Mouse (Mus musculus) small intestine, adult 2 months (tissue): ENCODE results near the gene Serf2. TPM values are rescaled to one million over a fixed set of nuclear protein-coding genes. Genes with fewer than 3 reads are reported as not detected.

Experiments used
- H3K27ac ChIP-seq: fragments of 200-500 bp; 2 replicates; pipeline ENCODE4 v1.5.1; 2012; ENCODE audit warnings: low read depth, low read length, control low read depth, inconsistent platforms; ENCODE audit not compliant: insufficient read depth
- H3K27me3 ChIP-seq: fragments of 200-500 bp; 2 replicates; pipeline ENCODE4 v1.6.1; 2012; ENCODE audit warnings: mild to moderate bottlenecking, moderate library complexity, low read length, inconsistent platforms; ENCODE audit not compliant: control insufficient read depth, insufficient read depth
- H3K36me3 ChIP-seq: fragments of 200-500 bp; 2 replicates; pipeline ENCODE4 v1.6.1; 2012; ENCODE audit warnings: mild to moderate bottlenecking, low read length, control low read depth, inconsistent platforms; ENCODE audit not compliant: control insufficient read depth, insufficient read depth
- H3K4me1 ChIP-seq: fragments of 200-500 bp; 2 replicates; pipeline ENCODE4 v1.6.1; 2012; ENCODE audit warnings: low read length, inconsistent platforms, mixed read lengths; ENCODE audit not compliant: control insufficient read depth, insufficient read depth, insufficient read length
- H3K4me3 ChIP-seq: fragments of 200-500 bp; 2 replicates; pipeline ENCODE4 v1.5.1; 2012; ENCODE audit warnings: low read depth, mild to moderate bottlenecking, control low read depth, inconsistent platforms, low read length, moderate library complexity
- CTCF ChIP-seq: fragments of 200-500 bp; IDR thresholded peaks from 2 replicates; pipeline ENCODE4 v1.5.1; 2012; ENCODE audit warnings: low read depth, mild to moderate bottlenecking, control low read depth, inconsistent platforms, low read length, moderate library complexity, mixed read lengths; ENCODE audit not compliant: insufficient replicate concordance, insufficient read length; ENCODE audit errors: extremely low read depth
- POLR2A ChIP-seq: fragments of 200-500 bp; IDR thresholded peaks from 2 replicates; pipeline ENCODE4 v1.6.1; 2012; ENCODE audit warnings: low read depth, mild to moderate bottlenecking, control low read depth, inconsistent platforms, low read length, moderate library complexity
- WGBS: fragments of 180-500 bp; shearing (Covaris S2); methylation state at CpG from one replicate; pipeline ENCODE4 v1.1.7; 2018; 5-methylcytosine and 5-hydroxymethylcytosine counted together
- polyA plus RNA-seq: library from polyadenylated mRNA; depleted of rRNA; stranded (reverse); fragments of >200 nt; gene quantifications from 2 replicates; pipeline ENCODE4 v1.2.3, GENCODE M21; 2012; rRNA removed

The Serf2 gene
- polyA plus RNA-seq, result 475 and 539 TPM in 2 replicates

DNA sequence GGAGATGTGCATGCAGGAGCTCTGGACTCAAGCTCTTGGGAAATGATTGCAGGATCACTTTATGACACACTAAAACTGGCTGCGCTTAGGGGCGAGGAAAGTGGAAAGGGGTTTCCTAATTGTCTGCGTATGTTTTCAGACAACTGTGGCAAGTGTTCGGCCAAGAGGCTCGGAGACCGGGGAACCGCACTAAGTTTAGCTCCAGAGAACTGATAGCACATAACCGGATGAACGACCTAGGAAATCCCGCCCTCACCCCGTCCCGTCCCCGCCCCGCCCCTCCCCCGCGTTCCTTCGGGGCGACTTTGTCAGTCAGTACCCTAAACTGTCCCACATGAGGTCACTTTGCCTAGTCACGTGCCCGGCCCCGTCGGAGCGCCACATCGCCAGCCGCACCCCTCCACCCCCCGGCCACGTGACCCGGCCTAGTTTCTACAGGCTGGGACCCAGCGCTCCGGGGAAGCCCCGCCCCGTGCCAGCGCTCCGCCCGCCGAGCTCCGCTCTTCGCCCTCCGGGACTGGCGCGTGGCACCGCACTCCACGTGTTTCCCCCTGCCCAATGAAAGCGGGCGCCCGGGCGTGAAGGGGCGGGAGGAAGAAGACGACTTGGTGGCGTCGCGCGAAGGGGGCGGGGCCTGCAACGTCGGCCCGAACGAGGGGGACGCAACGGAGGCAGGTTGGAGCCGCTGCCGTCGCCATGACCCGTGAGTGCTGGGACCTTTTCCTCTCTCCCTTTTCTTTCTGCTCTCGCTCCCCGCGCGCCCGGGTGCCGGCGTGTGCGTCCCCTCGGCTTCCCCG, at the start of gene Serf2:
Serf2 (plus strand) TSS at position 457 of the 797 bp plus-strand sequence.
- WGBS, result 1% methylated on average over 74 of the region's 74 CpGs
- no peak for TF ChIP-seq CTCF
- peak; percentile 95 for TF ChIP-seq POLR2A
- peak within 1 kb of the TSS; percentile 99 for H3K4me3 ChIP-seq
- H3K36me3 ChIP-seq, result peaks cover 24% of the 10 kb centered on the region
- peaks cover 8% of the 10 kb centered on the region; the same call in 1 of the 2 replicates for H3K4me1 ChIP-seq
- H3K27ac ChIP-seq, result peak within 1 kb of the TSS; percentile 96
- H3K27me3 ChIP-seq, result no peaks in the 10 kb centered on the region

DNA sequence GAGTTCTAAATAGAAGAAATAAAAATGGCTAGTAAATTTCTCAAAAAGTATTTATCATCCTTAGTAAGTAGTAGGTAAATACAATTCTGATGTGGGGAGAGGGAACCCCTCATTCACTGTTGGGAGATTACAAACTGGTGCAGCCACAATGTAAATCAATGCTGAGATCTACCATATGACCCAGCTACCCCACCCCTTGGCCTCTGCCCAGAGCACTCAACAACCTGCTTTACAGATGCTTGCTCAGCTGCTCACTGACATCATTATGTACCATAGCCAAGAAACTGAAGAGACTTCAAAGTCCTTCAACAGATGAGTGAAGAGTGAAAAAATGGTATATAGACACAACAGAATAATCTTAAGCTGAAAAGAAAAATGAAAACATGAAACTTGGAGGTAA, 45.7 kb upstream of the Serf2 start:
- Histone ChIP-seq H3K27me3 (no peaks in the 10 kb centered on the region), H3K4me3 (no peak overlapping the region), H3K36me3 (no peaks in the 10 kb centered on the region), H3K27ac (no peak overlapping the region), H3K4me1 (no peaks in the 10 kb centered on the region)
- TF ChIP-seq CTCF, result no peak
- no peak for TF ChIP-seq POLR2A

- Histone ChIP-seq H3K36me3 (no peaks in the 10 kb centered on the region), H3K4me3 (no peak overlapping the region), H3K27ac (peak overlapping the region; percentile 43; the same call in 1 of the 2 replicates), H3K27me3 (no peaks in the 10 kb centered on the region), H3K4me1 (no peaks in the 10 kb centered on the region)
- 33% methylated on average over 4 of the region's 4 CpGs for WGBS
- TF ChIP-seq POLR2A, result no peak
- peak; percentile 35; the same call in 1 of the 2 replicates for TF ChIP-seq CTCF
These were observed 40.8 kb upstream of the Serf2 start for GRCm38 (mm10) chr2:121408160-121408559.

GRCm38 (mm10) chr2:121412843-121413386, 36.1 kb upstream of the Serf2 start:
- Histone ChIP-seq H3K36me3 (peaks cover 3% of the 10 kb centered on the region), H3K27ac (peak overlapping the region; percentile 79), H3K4me1 (no peaks in the 10 kb centered on the region; the same call in 1 of the 2 replicates), H3K27me3 (no peaks in the 10 kb centered on the region), H3K4me3 (peak overlapping the region; percentile 89)
- 5% methylated on average over 4 of the region's 4 CpGs for WGBS
- TF ChIP-seq CTCF, result no peak
- TF ChIP-seq POLR2A, result no peak

- no peaks in the 10 kb centered on the region for H3K27me3 ChIP-seq
- peak within 1 kb of the TSS; percentile 90 for H3K27ac ChIP-seq
- WGBS, result 1% methylated on average over 68 of the region's 68 CpGs
- H3K4me1 ChIP-seq, result no peaks in the 10 kb centered on the region; the same call in 1 of the 2 replicates
- peak within 1 kb of the TSS; percentile 89 for H3K4me3 ChIP-seq
- TF ChIP-seq CTCF (no peak), POLR2A (peak; percentile 97)
- H3K36me3 ChIP-seq, result peaks cover 5% of the 10 kb centered on the region
These were observed 35.5 kb upstream of the Serf2 start, which contains the start of the genes Pdia3 and Catsper2 for GRCm38 (mm10) chr2:121413387-121414042. Gene Pdia3 (plus strand): TSS chr2:121413775. Gene Catsper2 (minus strand): TSS chr2:121413792.

DNA sequence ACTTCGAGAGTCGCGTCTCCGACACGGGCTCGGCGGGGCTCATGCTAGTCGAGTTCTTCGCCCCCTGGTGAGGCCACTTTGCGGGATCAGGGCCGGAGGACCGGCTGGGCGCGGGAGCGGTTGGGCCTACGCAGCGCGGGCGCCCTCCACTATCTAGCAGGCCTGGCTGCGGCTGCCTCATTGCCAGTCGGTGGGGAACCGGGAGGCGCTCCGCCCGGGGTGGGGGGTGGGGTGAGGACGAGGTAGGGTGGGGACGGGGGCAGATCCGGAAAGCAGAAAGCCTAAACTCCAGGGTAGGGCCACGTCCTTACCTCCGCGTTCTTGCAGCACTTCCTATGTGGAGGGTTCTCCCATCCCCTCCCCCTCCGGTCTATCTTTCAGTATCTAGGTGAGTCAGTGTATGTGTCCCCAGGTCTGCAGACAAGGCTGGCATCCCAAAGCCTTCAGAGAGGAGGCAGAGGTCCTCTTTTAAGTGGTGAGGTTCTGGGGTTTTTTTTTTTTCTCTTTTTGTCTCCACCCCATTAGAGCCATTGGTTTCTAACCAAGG, 34.8 kb upstream of the Serf2 start:
- Histone ChIP-seq H3K4me3 (peak overlapping the region; percentile 89), H3K4me1 (no peaks in the 10 kb centered on the region; the same call in 1 of the 2 replicates), H3K27me3 (no peaks in the 10 kb centered on the region), H3K27ac (peak overlapping the region; percentile 90), H3K36me3 (peaks cover 6% of the 10 kb centered on the region)
- under 1% methylated on average over 32 of the region's 32 CpGs for WGBS
- TF ChIP-seq CTCF, result no peak
- no peak for TF ChIP-seq POLR2A

- Histone ChIP-seq H3K27me3 (no peaks in the 10 kb centered on the region), H3K36me3 (peaks cover 8% of the 10 kb centered on the region), H3K4me1 (no peaks in the 10 kb centered on the region; the same call in 1 of the 2 replicates), H3K4me3 (no peak overlapping the region), H3K27ac (no peak overlapping the region)
- WGBS, result 14% methylated on average over 3 of the region's 3 CpGs
- no peak for TF ChIP-seq CTCF
These were observed 33.9 kb upstream of the Serf2 start for GRCm38 (mm10) chr2:121415103-121415502.
